In the genomic region with DNA sequence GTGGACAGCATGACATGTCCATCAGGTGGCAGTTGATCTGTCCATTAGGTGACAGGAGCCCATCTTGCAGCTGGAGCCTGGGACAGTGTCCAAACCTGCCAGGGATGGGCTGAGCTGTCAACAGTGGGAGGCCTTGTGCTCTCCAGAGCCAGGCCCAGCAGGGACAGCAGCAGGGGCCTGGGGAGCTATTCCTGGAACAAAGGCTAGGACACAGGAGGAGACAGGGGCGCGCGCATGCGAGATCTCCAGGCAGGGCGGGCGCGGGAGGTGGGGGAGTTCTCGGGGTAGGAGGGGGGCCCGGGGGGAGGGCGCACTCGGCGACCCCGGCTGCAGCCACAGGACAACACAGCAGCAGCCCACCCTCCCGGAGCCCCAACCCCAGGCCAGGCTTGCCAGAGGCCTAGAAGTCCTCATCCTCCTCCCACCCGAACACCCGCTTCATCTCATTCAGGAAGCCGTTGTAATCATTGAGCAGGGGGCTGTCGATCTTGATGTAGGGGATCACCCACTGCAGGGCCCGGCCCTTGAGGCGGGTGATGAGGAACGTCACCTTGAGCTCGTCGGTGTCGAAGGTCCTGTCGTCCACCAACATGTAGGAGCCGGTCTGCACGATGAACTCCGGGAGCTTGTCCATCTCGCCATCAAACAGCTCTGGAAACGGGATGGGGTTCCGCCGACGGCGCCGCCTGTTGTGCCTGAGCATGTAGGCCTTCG, we compare ENCODE assay signal across 10 mouse cellular contexts. TPM values are rescaled to one million over a fixed set of nuclear protein-coding genes. Genes with fewer than 3 reads are reported as not detected.
DNase-seq lines count a peak whose midpoint lies in the region; ATAC-seq lines count a peak whose summit lies in the region.
"Not testable (repeated sequence)": the region's sequence is repeated elsewhere in the genome, so short reads cannot be mapped to it uniquely, and the experiment has no call there.
"Had no signal": no experiment of that assay in that cellular context is flagged by ENCODE, and none has a peak within 500 bp of the region (broad histone marks: within the 10 kb centered on the region; RNA-seq: fewer than 3 reads in every experiment).

No protein-coding gene starts in this region.

- DNase-seq in embryonic facial prominence, embryonic 14.5 days (ENCODE audit: low spot score); liver, embryonic 13.5 days: not testable (repeated sequence)

- not testable (repeated sequence) for H3K36me3 ChIP-seq in embryonic facial prominence, embryonic 14.5 days (ENCODE audit: control insufficient read depth, insufficient read depth, low read length); hindbrain, embryonic 13.5 days; kidney, embryonic 15.5 days; liver, embryonic 13.5 days; neural tube, embryonic 13.5 days

- not testable (repeated sequence) for H3K27ac ChIP-seq in embryonic facial prominence, embryonic 14.5 days (replicated peaks; ENCODE audit: low read depth, low read length); hindbrain, embryonic 13.5 days; kidney, embryonic 15.5 days; liver, embryonic 13.5 days
- 0 out of 2 replicates have a peak overlapping the region, but pooled peaks have one; percentile 85 for H3K27ac ChIP-seq in neural tube, embryonic 13.5 days (replicated peaks)

- H3K9ac ChIP-seq in embryonic facial prominence, embryonic 14.5 days (ENCODE audit: low read depth, low read length): 0 out of 2 replicates have a peak overlapping the region, but pooled peaks have one; percentile 35
- H3K9ac ChIP-seq in hindbrain, embryonic 13.5 days; kidney, embryonic 15.5 days; liver, embryonic 13.5 days: not testable (repeated sequence)
- 0 out of 2 replicates have a peak overlapping the region, but pooled peaks have one; percentile 34 for H3K9ac ChIP-seq in neural tube, embryonic 13.5 days

- H3K4me3 ChIP-seq in embryonic facial prominence, embryonic 14.5 days (ENCODE audit: low read depth, low read length): peak overlapping the region; percentile 33
- H3K4me3 ChIP-seq in hindbrain, embryonic 13.5 days: peak overlapping the region; percentile 33
- H3K4me3 ChIP-seq in kidney, embryonic 15.5 days (replicated peaks): peak overlapping the region; percentile 39
- H3K4me3 ChIP-seq in liver, embryonic 13.5 days (replicated peaks): peak overlapping the region; percentile 31
- peak overlapping the region; percentile 33 for H3K4me3 ChIP-seq in neural tube, embryonic 13.5 days

- not testable (repeated sequence) for H3K27me3 ChIP-seq in embryonic facial prominence, embryonic 14.5 days (replicated peaks; ENCODE audit: control insufficient read depth, insufficient read depth, low read length); hindbrain, embryonic 13.5 days; kidney, embryonic 15.5 days; liver, embryonic 13.5 days; neural tube, embryonic 13.5 days

- no CpG with 5 or more reads among the region's 36 CpGs for WGBS in embryonic facial prominence, embryonic 14.5 days
- no CpG with 5 or more reads among the region's 36 CpGs for WGBS in hindbrain, embryonic 13.5 days
- WGBS in kidney, embryonic 15.5 days: no CpG with 5 or more reads among the region's 36 CpGs
- no CpG with 5 or more reads among the region's 36 CpGs for WGBS in liver, embryonic 13.5 days (ENCODE audit: insufficient replicate concordance)
- WGBS in neural tube, embryonic 13.5 days: no CpG with 5 or more reads among the region's 36 CpGs

- peak overlapping the region; percentile 32; the same call in 1 of the 2 replicates for H3K4me2 ChIP-seq in embryonic facial prominence, embryonic 14.5 days (ENCODE audit: low read depth, low read length)
- peak overlapping the region; percentile 52 for H3K4me2 ChIP-seq in hindbrain, embryonic 13.5 days
- peak overlapping the region; percentile 37 for H3K4me2 ChIP-seq in kidney, embryonic 15.5 days
- peak overlapping the region; percentile 39; the same call in 1 of the 2 replicates for H3K4me2 ChIP-seq in liver, embryonic 13.5 days
- H3K4me2 ChIP-seq in neural tube, embryonic 13.5 days: peak overlapping the region; percentile 51

- peak; percentile 33 for ATAC-seq in CD4-positive, CD25-positive, alpha-beta regulatory T cell, adult 4 months
- ATAC-seq in embryonic facial prominence, embryonic 14.5 days (ENCODE audit: low read depth): peak; percentile 54
- ATAC-seq in granulocyte monocyte progenitor cell, adult 5-6 weeks (replicated peaks; ENCODE audit: poor library complexity, severe bottlenecking): peak; percentile 6; the same call in 1 of the 2 replicates
- peak; percentile 70 for ATAC-seq in hindbrain, embryonic 13.5 days (ENCODE audit: low FRiP score)
- peak; percentile 61 for ATAC-seq in kidney, embryonic 15.5 days (replicated peaks; ENCODE audit: low FRiP score)
- ATAC-seq in liver, embryonic 13.5 days (ENCODE audit: low read depth): peak; percentile 47
- peak; percentile 58 for ATAC-seq in megakaryocyte-erythroid progenitor cell, adult 5-6 weeks (replicated peaks; ENCODE audit: low FRiP score, low TSS enrichment, poor library complexity, severe bottlenecking)
- ATAC-seq in neural tube, embryonic 13.5 days (ENCODE audit: low read depth): peak; percentile 78

- not testable (repeated sequence) for H3K4me1 ChIP-seq in embryonic facial prominence, embryonic 14.5 days (ENCODE audit: control insufficient read depth, insufficient read depth, low read length); hindbrain, embryonic 13.5 days (replicated peaks); kidney, embryonic 15.5 days; liver, embryonic 13.5 days (replicated peaks); neural tube, embryonic 13.5 days (replicated peaks)

- H3K9me3 ChIP-seq in embryonic facial prominence, embryonic 14.5 days (ENCODE audit: control insufficient read depth, low read length); hindbrain, embryonic 13.5 days; kidney, embryonic 15.5 days (replicated peaks); liver, embryonic 13.5 days (replicated peaks); neural tube, embryonic 13.5 days: not testable (repeated sequence)

RNA-seq across cellular contexts. Expression of a gene that starts 0.5 kb away (rescaled TPM):
- polyA plus RNA-seq in CD4-positive, CD25-positive, alpha-beta regulatory T cell, adult 4 months (2017; shearing (Covaris generic)): 10 to 100 TPM; 11.7 to 13.9 TPM
- 71.0 and 78.8 TPM in 2 replicates for polyA plus RNA-seq in embryonic facial prominence, embryonic 14.5 days (2014; fragmentation: Nextera tagmentation; extraction: Ambion mirVana)
- total RNA-seq in granulocyte monocyte progenitor cell, adult 5-6 weeks (2014; fragmentation: Nextera tagmentation): 14.0 and 17.1 TPM in 2 replicates
- total RNA-seq in granulocyte monocyte progenitor cell, adult 5-6 weeks (2017): 2.8 and 3.4 TPM in 2 replicates
- 154 and 172 TPM in 2 replicates for polyA plus RNA-seq in hindbrain, embryonic 13.5 days (2015; fragmentation: Nextera tagmentation; extraction: Ambion mirVana)
- 62.8 and 65.5 TPM in 2 replicates for polyA plus RNA-seq in kidney, embryonic 15.5 days (2015; fragmentation: Nextera tagmentation; extraction: Ambion mirVana)
- polyA plus RNA-seq in liver, embryonic 13.5 days (2015; fragmentation: Nextera tagmentation; extraction: Ambion mirVana): 5.6 and 6.3 TPM in 2 replicates
- total RNA-seq in megakaryocyte-erythroid progenitor cell, adult 5-6 weeks (2014; fragmentation: Nextera tagmentation): 4.1 and 14.3 TPM in 2 replicates
- 0.14 and 0.65 TPM in 2 replicates for total RNA-seq in megakaryocyte-erythroid progenitor cell, adult 5-6 weeks (2017)
- 166 and 176 TPM in 2 replicates for polyA plus RNA-seq in neural tube, embryonic 13.5 days (2015; fragmentation: Nextera tagmentation; extraction: Ambion mirVana)

RNA-seq across cellular contexts. Expression of a gene that starts 26.2 kb away (rescaled TPM):
- polyA plus RNA-seq in CD4-positive, CD25-positive, alpha-beta regulatory T cell, adult 4 months (2017; shearing (Covaris generic)): 10 to 100 TPM; 10.6 to 17.3 TPM
- 81.6 and 82.2 TPM in 2 replicates for polyA plus RNA-seq in embryonic facial prominence, embryonic 14.5 days (2014; fragmentation: Nextera tagmentation; extraction: Ambion mirVana)
- 7.7 and 12.6 TPM in 2 replicates for total RNA-seq in granulocyte monocyte progenitor cell, adult 5-6 weeks (2014; fragmentation: Nextera tagmentation)
- total RNA-seq in granulocyte monocyte progenitor cell, adult 5-6 weeks (2017): 3.2 and 5.5 TPM in 2 replicates
- polyA plus RNA-seq in hindbrain, embryonic 13.5 days (2015; fragmentation: Nextera tagmentation; extraction: Ambion mirVana): 204 and 211 TPM in 2 replicates
- polyA plus RNA-seq in kidney, embryonic 15.5 days (2015; fragmentation: Nextera tagmentation; extraction: Ambion mirVana): 69.1 and 76.4 TPM in 2 replicates
- 6.5 and 6.6 TPM in 2 replicates for polyA plus RNA-seq in liver, embryonic 13.5 days (2015; fragmentation: Nextera tagmentation; extraction: Ambion mirVana)
- total RNA-seq in megakaryocyte-erythroid progenitor cell, adult 5-6 weeks (2014; fragmentation: Nextera tagmentation): 6.0 and 10.0 TPM in 2 replicates
- 5.1 and 6.7 TPM in 2 replicates for total RNA-seq in megakaryocyte-erythroid progenitor cell, adult 5-6 weeks (2017)
- 217 and 224 TPM in 2 replicates for polyA plus RNA-seq in neural tube, embryonic 13.5 days (2015; fragmentation: Nextera tagmentation; extraction: Ambion mirVana)

RNA-seq across cellular contexts. Expression of a gene that starts 54.9 kb away (rescaled TPM):
- not detected for polyA plus RNA-seq in CD4-positive, CD25-positive, alpha-beta regulatory T cell, adult 4 months (2017; shearing (Covaris generic))
- polyA plus RNA-seq in embryonic facial prominence, embryonic 14.5 days (2014; fragmentation: Nextera tagmentation; extraction: Ambion mirVana): 0.80 TPM in 1 of 2 replicates, not detected in the other
- not detected in 2 replicates for total RNA-seq in granulocyte monocyte progenitor cell, adult 5-6 weeks (2014; fragmentation: Nextera tagmentation)
- total RNA-seq in granulocyte monocyte progenitor cell, adult 5-6 weeks (2017): not detected in 2 replicates
- polyA plus RNA-seq in hindbrain, embryonic 13.5 days (2015; fragmentation: Nextera tagmentation; extraction: Ambion mirVana): 0.13 and 0.23 TPM in 2 replicates
- polyA plus RNA-seq in kidney, embryonic 15.5 days (2015; fragmentation: Nextera tagmentation; extraction: Ambion mirVana): 0.71 and 1.4 TPM in 2 replicates
- polyA plus RNA-seq in liver, embryonic 13.5 days (2015; fragmentation: Nextera tagmentation; extraction: Ambion mirVana): 0.07 TPM in 1 of 2 replicates, not detected in the other
- total RNA-seq in megakaryocyte-erythroid progenitor cell, adult 5-6 weeks (2014; fragmentation: Nextera tagmentation): not detected in 2 replicates
- total RNA-seq in megakaryocyte-erythroid progenitor cell, adult 5-6 weeks (2017): not detected in 2 replicates
- 0.34 and 0.35 TPM in 2 replicates for polyA plus RNA-seq in neural tube, embryonic 13.5 days (2015; fragmentation: Nextera tagmentation; extraction: Ambion mirVana)
- total RNA-seq: adrenal gland, postnatal 36 days had no signal
- polyA plus RNA-seq: gonadal fat pad, adult 2 months had no signal

Comparison
In these comparisons a context has a peak if more than half of its experiments do, and no peak if none do; other contexts are left out.
1. ATAC-seq: peak in every context shown above with its lines; median percentile 78 in neural tube, embryonic 13.5 days; 70 in hindbrain, embryonic 13.5 days; 61 in kidney, embryonic 15.5 days; 58 in megakaryocyte-erythroid progenitor cell, adult 5-6 weeks; 54 in embryonic facial prominence, embryonic 14.5 days; 47 in liver, embryonic 13.5 days; 33 in CD4-positive, CD25-positive, alpha-beta regulatory T cell, adult 4 months; 6 in granulocyte monocyte progenitor cell, adult 5-6 weeks.